Mouse (Mus musculus) forebrain, embryonic 12.5 days (tissue): ENCODE data around the gene Gm10715. TPM values are rescaled to one million over a fixed set of nuclear protein-coding genes. Genes with fewer than 3 reads are reported as not detected.
"Not testable (repeated sequence)": the region's sequence is repeated elsewhere in the genome, so short reads cannot be mapped to it uniquely, and the experiment has no call there.

Experiments used
- ATAC-seq: fragments of 200-750 bp; cut with Nextera tagmentation; 2 replicates; pipeline ENCODE4 v1.8.0; 2017; ENCODE audit warnings: moderate TSS enrichment; ENCODE audit not compliant: low FRiP score
- H3K27ac ChIP-seq: fragments of 300-500 bp; sonication (generic); 2 replicates; pipeline ENCODE4 v1.5.1; 2016; ENCODE audit warnings: mild to moderate bottlenecking
- H3K27me3 ChIP-seq: fragments of 300-500 bp; sonication (generic); 2 replicates; pipeline ENCODE4 v1.6.1; 2016; ENCODE audit warnings: mild to moderate bottlenecking
- H3K36me3 ChIP-seq: fragments of 300-500 bp; sonication (generic); replicated peaks from 2 replicates; pipeline ENCODE4 v1.6.1; 2016; ENCODE audit warnings: mild to moderate bottlenecking
- H3K4me1 ChIP-seq: fragments of 300-500 bp; sonication (generic); 2 replicates; pipeline ENCODE4 v1.6.1; 2016
- H3K4me2 ChIP-seq: fragments of 300-500 bp; sonication (generic); 2 replicates; pipeline ENCODE4 v1.6.1; 2016; ENCODE audit warnings: mild to moderate bottlenecking, moderate library complexity
- H3K4me3 ChIP-seq: fragments of 300-500 bp; sonication (generic); replicated peaks from 2 replicates; pipeline ENCODE4 v1.5.1; 2016; ENCODE audit warnings: mild to moderate bottlenecking
- H3K9ac ChIP-seq: fragments of 300-500 bp; sonication (generic); 2 replicates; pipeline ENCODE4 v1.6.1; 2016; ENCODE audit warnings: mild to moderate bottlenecking
- H3K9me3 ChIP-seq: fragments of 300-500 bp; sonication (generic); 2 replicates; pipeline ENCODE4 v1.6.1; 2016
- WGBS: fragments of 180-500 bp; shearing (Covaris S2); methylation state at CpG from one replicate; pipeline ENCODE4 v1.1.7; 2016; 5-methylcytosine and 5-hydroxymethylcytosine counted together
- polyA plus RNA-seq: library from polyadenylated mRNA; unstranded; fragments of >200 nt; fragmentation: Nextera tagmentation; extraction: Ambion mirVana; gene quantifications from 2 replicates; pipeline ENCODE4 v1.2.1, GENCODE M21; 2016

The Gm10715 gene
- polyA plus RNA-seq, result not detected in 2 replicates

- not testable (repeated sequence) for H3K27me3 ChIP-seq, H3K9me3 ChIP-seq, ATAC-seq, H3K4me2 ChIP-seq, H3K4me1 ChIP-seq, H3K4me3 ChIP-seq, H3K9ac ChIP-seq, H3K27ac ChIP-seq, H3K36me3 ChIP-seq
- 79% methylated on average over 8 of the region's 8 CpGs for WGBS
Measured at GRCm38 (mm10) chr9:3036577-3036976, at the start of gene Gm10715. Gm10715 (plus strand) TSS chr9:3036877.

DNA sequence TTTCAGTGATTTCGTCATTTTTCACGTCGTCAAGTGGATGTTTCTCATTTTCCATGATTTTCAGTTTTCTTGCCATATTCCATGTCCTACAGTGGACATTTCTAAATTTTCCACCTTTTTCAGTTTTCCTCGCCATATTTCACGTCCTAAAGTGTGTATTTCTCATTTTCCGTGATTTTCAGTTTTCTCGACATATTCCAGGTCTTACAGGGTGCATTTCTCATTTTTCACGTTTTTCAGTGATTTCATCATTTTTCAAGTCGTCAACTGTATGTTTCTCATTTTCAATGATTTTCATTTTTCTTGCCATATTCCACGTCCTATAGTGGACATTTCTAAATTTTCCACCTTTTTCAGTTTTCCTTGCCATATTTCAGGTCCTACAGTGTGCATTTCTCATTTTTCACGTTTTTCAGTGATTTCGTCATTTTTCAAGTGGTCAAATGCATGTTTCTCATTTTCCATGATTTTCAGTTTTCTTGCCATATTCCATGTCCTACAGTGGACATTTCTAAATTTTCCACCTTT lies 36.2 kb upstream of the Gm10715 start, which contains the start of gene Gm10722:
Gm10722 (plus strand) TSS at position 478 of the 528 bp plus-strand sequence.
- H3K9me3 ChIP-seq, H3K27ac ChIP-seq, H3K4me1 ChIP-seq, H3K27me3 ChIP-seq, H3K4me2 ChIP-seq, H3K4me3 ChIP-seq, H3K9ac ChIP-seq, H3K36me3 ChIP-seq, ATAC-seq: not testable (repeated sequence)
- 74% methylated on average over 12 of the region's 12 CpGs for WGBS

DNA sequence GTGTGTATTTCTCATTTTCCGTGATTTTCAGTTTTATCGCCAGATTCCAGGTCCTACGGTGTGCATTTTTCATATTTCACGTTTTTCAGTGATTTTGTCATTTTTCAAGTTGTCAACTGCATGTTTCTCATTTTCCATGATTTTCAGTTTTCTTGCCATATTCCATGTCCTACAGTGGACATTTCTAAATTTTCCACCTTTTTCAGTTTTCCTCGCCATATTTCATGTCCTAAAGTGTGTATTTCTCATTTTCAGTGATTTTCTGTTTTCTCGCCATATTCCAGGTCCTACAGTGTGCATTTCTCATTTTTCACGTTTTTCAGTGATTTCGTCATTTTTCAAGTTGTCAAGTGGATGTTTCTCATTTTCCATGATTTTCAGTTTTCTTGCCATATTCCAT lies 35.7 kb upstream of the Gm10715 start:
- not testable (repeated sequence) for H3K4me3 ChIP-seq, H3K27me3 ChIP-seq, H3K4me1 ChIP-seq, ATAC-seq, H3K4me2 ChIP-seq, H3K9me3 ChIP-seq, H3K27ac ChIP-seq, H3K9ac ChIP-seq, H3K36me3 ChIP-seq
- WGBS, result 65% methylated on average over 8 of the region's 8 CpGs

DNA sequence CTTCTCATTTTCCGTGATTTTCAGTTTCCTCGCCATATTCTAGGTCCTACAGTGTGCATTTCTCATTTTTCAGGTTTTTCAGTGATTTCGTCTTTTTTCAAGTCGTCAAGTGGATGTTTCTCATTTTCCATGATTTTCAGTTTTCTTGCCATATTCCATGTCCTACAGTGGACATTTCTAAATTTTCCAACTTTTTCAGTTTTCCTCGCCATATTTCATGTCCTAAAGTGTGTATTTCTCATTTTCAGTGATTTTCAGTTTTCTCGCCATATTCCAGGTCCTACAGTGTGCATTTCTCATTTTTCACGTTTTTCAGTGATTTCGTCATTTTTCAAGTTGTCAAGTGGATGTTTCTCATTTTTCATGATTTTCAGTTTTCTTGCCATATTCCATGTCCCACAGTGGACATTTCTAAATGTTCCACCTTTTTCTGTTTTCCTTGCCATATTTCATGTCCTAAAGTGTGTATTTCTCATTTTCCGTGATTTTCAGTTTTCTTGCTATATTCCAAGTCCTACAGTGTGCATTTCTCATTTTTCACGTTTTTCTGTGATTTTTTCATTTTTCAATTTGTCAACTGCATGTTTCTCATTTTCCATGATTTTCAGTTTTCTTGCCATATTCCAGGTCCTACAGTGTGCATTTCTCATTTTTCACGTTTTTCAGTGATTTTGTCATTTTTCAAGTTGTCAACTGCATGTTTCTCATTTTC lies 34.6 kb upstream of the Gm10715 start:
- not testable (repeated sequence) for H3K9me3 ChIP-seq, H3K27ac ChIP-seq, H3K4me1 ChIP-seq, H3K4me2 ChIP-seq, H3K36me3 ChIP-seq, H3K9ac ChIP-seq, H3K4me3 ChIP-seq, H3K27me3 ChIP-seq
- 69% methylated on average over 9 of the region's 11 CpGs for WGBS
- ATAC-seq, result peak; percentile 90

DNA sequence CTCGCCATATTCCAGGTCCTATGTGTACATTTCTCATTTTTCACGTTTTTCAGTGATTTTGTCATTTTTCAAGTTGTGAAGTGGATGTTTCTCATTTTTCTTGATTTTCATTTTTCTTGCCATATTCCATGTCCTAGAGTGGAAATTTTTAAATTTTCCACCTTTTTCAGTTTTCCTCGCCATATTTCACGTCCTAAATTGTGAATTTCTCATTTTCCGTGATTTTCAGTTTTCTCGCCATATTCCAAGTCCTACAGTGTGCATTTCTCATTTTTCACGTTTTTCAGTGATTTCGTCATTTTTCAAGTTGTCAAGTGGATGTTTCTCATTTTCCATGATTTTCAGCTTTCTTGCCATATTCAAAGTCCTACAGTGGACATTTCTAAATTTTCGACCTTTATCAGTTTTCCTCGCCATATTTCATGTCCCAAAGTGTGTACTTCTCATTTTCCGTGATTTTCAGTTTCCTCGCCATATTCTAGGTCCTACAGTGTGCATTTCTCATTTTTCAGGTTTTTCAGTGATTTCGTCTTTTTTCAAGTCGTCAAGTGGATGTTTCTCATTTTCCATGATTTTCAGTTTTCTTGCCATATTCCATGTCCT lies 33.8 kb upstream of the Gm10715 start, which contains the start of gene Gm11168:
Gm11168 (plus strand) TSS at position 553 of the 603 bp plus-strand sequence.
- H3K27ac ChIP-seq, H3K36me3 ChIP-seq, H3K9ac ChIP-seq, H3K27me3 ChIP-seq, H3K4me3 ChIP-seq, H3K4me2 ChIP-seq, ATAC-seq, H3K4me1 ChIP-seq, H3K9me3 ChIP-seq: not testable (repeated sequence)
- 77% methylated on average over 6 of the region's 14 CpGs for WGBS

DNA sequence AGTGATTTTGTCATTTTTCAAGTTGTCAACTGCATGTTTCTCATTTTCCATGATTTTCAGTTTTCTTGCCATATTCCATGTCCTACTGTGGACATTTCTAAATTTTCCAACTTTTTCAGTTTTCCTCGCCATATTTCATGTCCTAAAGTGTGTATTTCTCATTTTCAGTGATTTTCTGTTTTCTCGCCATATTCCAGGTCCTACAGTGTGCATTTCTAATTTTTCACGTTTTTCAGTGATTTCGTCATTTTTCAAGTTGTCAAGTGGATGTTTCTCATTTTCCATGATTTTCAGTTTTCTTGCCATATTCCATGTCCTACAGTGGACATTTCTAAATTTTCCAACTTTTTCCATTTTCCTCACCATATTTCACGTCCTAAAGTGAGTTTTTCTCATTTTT lies 30.5 kb upstream of the Gm10715 start:
- not testable (repeated sequence) for H3K4me2 ChIP-seq, ATAC-seq, H3K27me3 ChIP-seq, H3K9ac ChIP-seq, H3K36me3 ChIP-seq, H3K9me3 ChIP-seq, H3K4me3 ChIP-seq, H3K27ac ChIP-seq, H3K4me1 ChIP-seq
- 83% methylated on average over 1 of the region's 5 CpGs for WGBS

- not testable (repeated sequence) for H3K36me3 ChIP-seq, H3K4me3 ChIP-seq, H3K4me2 ChIP-seq, H3K27ac ChIP-seq, H3K27me3 ChIP-seq, H3K9ac ChIP-seq, H3K9me3 ChIP-seq, H3K4me1 ChIP-seq
- WGBS, result 73% methylated on average over 8 of the region's 8 CpGs
- peak; percentile 71 for ATAC-seq
Measured at GRCm38 (mm10) chr9:3006636-3007035, 30.0 kb upstream of the Gm10715 start.

GRCm38 (mm10) chr9:3007272-3007671 lies 29.4 kb upstream of the Gm10715 start:
- H3K4me3 ChIP-seq, H3K4me1 ChIP-seq, H3K4me2 ChIP-seq, H3K9ac ChIP-seq, ATAC-seq, H3K27ac ChIP-seq, H3K36me3 ChIP-seq, H3K9me3 ChIP-seq, H3K27me3 ChIP-seq: not testable (repeated sequence)
- WGBS, result 77% methylated on average over 8 of the region's 9 CpGs

DNA sequence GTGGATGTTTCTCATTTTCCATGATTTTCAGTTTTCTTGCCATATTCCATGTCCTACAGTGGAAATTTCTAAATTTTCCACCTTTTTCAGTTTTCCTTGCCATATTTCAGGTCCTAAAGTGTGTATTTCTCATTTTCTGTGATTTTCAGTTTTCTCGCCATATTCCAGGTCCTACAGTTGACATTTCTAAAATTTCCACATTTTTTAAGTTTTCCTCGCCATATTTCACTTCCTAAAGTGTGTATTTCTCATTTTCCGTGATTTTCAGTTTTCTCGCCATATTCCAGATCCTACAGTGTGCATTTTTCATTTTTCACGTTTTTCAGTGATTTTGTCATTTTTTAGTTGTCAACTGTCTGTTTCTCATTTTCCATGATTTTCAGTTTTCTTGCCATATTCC lies 27.3 kb upstream of the Gm10715 start:
- H3K4me1 ChIP-seq, H3K4me3 ChIP-seq, H3K9me3 ChIP-seq, H3K36me3 ChIP-seq, H3K27me3 ChIP-seq, H3K9ac ChIP-seq, H3K27ac ChIP-seq, H3K4me2 ChIP-seq: not testable (repeated sequence)
- WGBS, result no CpG with 5 or more reads among the region's 5 CpGs
- ATAC-seq, result peak; percentile 45; the same call in 1 of the 2 replicates

DNA sequence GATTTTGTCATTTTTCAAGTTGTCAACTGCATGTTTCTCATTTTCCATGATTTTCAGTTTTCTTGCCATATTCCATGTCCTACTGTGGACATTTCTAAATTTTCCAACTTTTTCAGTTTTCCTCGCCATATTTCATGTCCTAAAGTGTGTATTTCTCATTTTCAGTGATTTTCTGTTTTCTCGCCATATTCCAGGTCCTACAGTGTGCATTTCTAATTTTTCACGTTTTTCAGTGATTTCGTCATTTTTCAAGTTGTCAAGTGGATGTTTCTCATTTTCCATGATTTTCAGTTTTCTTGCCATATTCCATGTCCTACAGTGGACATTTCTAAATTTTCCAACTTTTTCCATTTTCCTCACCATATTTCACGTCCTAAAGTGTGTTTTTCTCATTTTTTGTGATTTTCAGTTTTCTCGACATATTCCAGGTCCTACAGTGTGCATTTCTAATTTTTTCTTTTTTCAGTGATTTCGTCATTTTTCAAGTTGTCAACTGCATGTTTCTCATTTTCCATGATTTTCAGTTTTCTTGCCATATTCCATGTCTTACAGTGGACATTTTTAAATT lies 24.5 kb upstream of the Gm10715 start:
- not testable (repeated sequence) for H3K9ac ChIP-seq, H3K4me1 ChIP-seq, H3K9me3 ChIP-seq, H3K4me3 ChIP-seq, H3K27ac ChIP-seq, H3K27me3 ChIP-seq, ATAC-seq, H3K4me2 ChIP-seq, H3K36me3 ChIP-seq
- WGBS, result 89% methylated on average over 3 of the region's 7 CpGs

DNA sequence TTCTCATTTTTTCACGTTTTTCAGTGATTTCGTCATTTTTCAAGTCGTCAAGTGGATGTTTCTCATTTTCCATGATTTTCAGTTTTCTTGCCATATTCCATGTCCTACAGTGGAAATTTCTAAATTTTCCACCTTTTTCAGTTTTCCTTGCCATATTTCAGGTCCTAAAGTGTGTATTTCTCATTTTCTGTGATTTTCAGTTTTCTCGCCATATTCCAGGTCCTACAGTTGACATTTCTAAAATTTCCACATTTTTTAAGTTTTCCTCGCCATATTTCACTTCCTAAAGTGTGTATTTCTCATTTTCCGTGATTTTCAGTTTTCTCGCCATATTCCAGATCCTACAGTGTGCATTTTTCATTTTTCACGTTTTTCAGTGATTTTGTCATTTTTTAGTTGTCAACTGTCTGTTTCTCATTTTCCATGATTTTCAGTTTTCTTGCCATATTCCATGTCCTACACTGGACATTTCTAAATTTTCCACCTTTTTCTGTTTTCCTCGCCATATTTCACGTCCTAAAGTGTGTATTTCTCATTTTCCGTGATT lies 23.9 kb upstream of the Gm10715 start, which contains the start of gene Gm10721:
Gm10721 (plus strand) TSS at position 408 of the 547 bp plus-strand sequence.
- not testable (repeated sequence) for H3K27ac ChIP-seq, H3K27me3 ChIP-seq, H3K36me3 ChIP-seq, H3K9me3 ChIP-seq, H3K9ac ChIP-seq, H3K4me3 ChIP-seq, H3K4me1 ChIP-seq, H3K4me2 ChIP-seq
- ATAC-seq, result peak; percentile 59
- WGBS, result no CpG with 5 or more reads among the region's 11 CpGs

GRCm38 (mm10) chr9:3015354-3015753 lies 21.3 kb upstream of the Gm10715 start, which contains the start of gene Gm10720:
Gm10720 (plus strand) TSS chr9:3015654.
- H3K4me2 ChIP-seq, ATAC-seq, H3K9ac ChIP-seq, H3K4me1 ChIP-seq, H3K4me3 ChIP-seq, H3K9me3 ChIP-seq, H3K36me3 ChIP-seq, H3K27me3 ChIP-seq, H3K27ac ChIP-seq: not testable (repeated sequence)
- 71% methylated on average over 5 of the region's 9 CpGs for WGBS
